Mouse (Mus musculus): Measurements from ENCODE around the gene Cdipt.

Cdipt gene

GRCm38 (mm10) chr7:127012374-127012773 is 36.7 kb downstream of the Cdipt start:
- in situ Hi-C loops (cut with MboI; ENCODE audit: low sequenced_read_pairs) = no loop called here

GRCm38 (mm10) chr7:127012845-127013244 is 37.1 kb downstream of the Cdipt start:
- in situ Hi-C loops (cut with MboI; ENCODE audit: low sequenced_read_pairs) = no loop called here

GRCm38 (mm10) chr7:127013385-127013784 is 37.7 kb downstream of the Cdipt start:
- in situ Hi-C loops (cut with MboI; ENCODE audit: low sequenced_read_pairs) = no loop called here

- in situ Hi-C loops (cut with MboI; ENCODE audit: low sequenced_read_pairs) = no loop called here
Observed at GRCm38 (mm10) chr7:127014320-127014719, 38.6 kb downstream of the Cdipt start, which contains the start of gene Mvp. Gene Mvp (minus strand): TSS chr7:127014621.

GRCm38 (mm10) chr7:127014993-127015392 is 39.3 kb downstream of the Cdipt start:
- in situ Hi-C loops (cut with MboI; ENCODE audit: low sequenced_read_pairs) = no loop called here

- in situ Hi-C loops (cut with MboI; ENCODE audit: low sequenced_read_pairs) = no loop called here
Observed at GRCm38 (mm10) chr7:127016081-127016480, 40.4 kb downstream of the Cdipt start.

- in situ Hi-C loops (cut with MboI; ENCODE audit: low sequenced_read_pairs) = no loop called here
Observed at GRCm38 (mm10) chr7:127016481-127016485, 40.6 kb downstream of the Cdipt start, which contains the start of gene Pagr1b. Gene Pagr1b (minus strand): TSS chr7:127016484.

- in situ Hi-C loops (cut with MboI; ENCODE audit: low sequenced_read_pairs) = no loop called here
Observed at GRCm38 (mm10) chr7:127016486-127016938, 40.8 kb downstream of the Cdipt start.

GRCm38 (mm10) chr7:127016971-127017949 is 41.5 kb downstream of the Cdipt start, which contains the start of gene Pagr1a:
Gene Pagr1a (minus strand): TSS chr7:127017352.
- in situ Hi-C loops (cut with MboI; ENCODE audit: low sequenced_read_pairs) = no loop called here

GRCm38 (mm10) chr7:127017950-127018345 is 42.2 kb downstream of the Cdipt start:
- in situ Hi-C loops (cut with MboI; ENCODE audit: low sequenced_read_pairs) = no loop called here

- in situ Hi-C loops (cut with MboI; ENCODE audit: low sequenced_read_pairs) = no loop called here
Observed at GRCm38 (mm10) chr7:127018416-127019305, 42.9 kb downstream of the Cdipt start.

GRCm38 (mm10) chr7:127019306-127019960 is 43.7 kb downstream of the Cdipt start:
- in situ Hi-C loops (cut with MboI; ENCODE audit: low sequenced_read_pairs) = no loop called here

GRCm38 (mm10) chr7:127020031-127020430 is 44.3 kb downstream of the Cdipt start:
- in situ Hi-C loops (cut with MboI; ENCODE audit: low sequenced_read_pairs) = no loop called here

GRCm38 (mm10) chr7:127020491-127020890 is 44.8 kb downstream of the Cdipt start:
- in situ Hi-C loops (cut with MboI; ENCODE audit: low sequenced_read_pairs) = no loop called here

GRCm38 (mm10) chr7:127020901-127021562 is 45.3 kb downstream of the Cdipt start, which contains the start of the genes Gm42742 and Prrt2:
Gene Gm42742 (minus strand): TSS chr7:127021097.
Gene Prrt2 (minus strand): TSS chr7:127021211.
- in situ Hi-C loops (cut with MboI; ENCODE audit: low sequenced_read_pairs) = no loop called here

- in situ Hi-C loops (cut with MboI; ENCODE audit: low sequenced_read_pairs) = no loop called here
Observed at GRCm38 (mm10) chr7:127021563-127022527, 46.1 kb downstream of the Cdipt start.

GRCm38 (mm10) chr7:127022528-127023271 is 47.0 kb downstream of the Cdipt start:
- in situ Hi-C loops (cut with MboI; ENCODE audit: low sequenced_read_pairs) = no loop called here

- in situ Hi-C loops (cut with MboI; ENCODE audit: low sequenced_read_pairs) = no loop called here
Observed at GRCm38 (mm10) chr7:127023272-127023691, 47.6 kb downstream of the Cdipt start.
